Mouse (Mus musculus): ENCODE data around the gene Gm20479. TPM values are rescaled to one million over a fixed set of nuclear protein-coding genes. Genes with fewer than 3 reads are reported as not detected.

Gene Gm20479
- polyA plus RNA-seq, 1 experiment from 2014 or later: 0.46 TPM

- no peak overlapping the region for H3K9ac ChIP-seq (replicated peaks)
- H3K4me3 ChIP-seq: no peak overlapping the region
- 3% methylated on average over 29 of the region's 29 CpGs for WGBS
- no peaks in the 10 kb centered on the region; the same call in 1 of the 2 replicates for H3K36me3 ChIP-seq
- no peak overlapping the region for H3K4me2 ChIP-seq (replicated peaks)
- ATAC-seq (replicated peaks): no peak
- peaks cover 68% of the 10 kb centered on the region for H3K27me3 ChIP-seq
- H3K9me3 ChIP-seq: no peaks in the 10 kb centered on the region
- peaks cover 16% of the 10 kb centered on the region for H3K4me1 ChIP-seq
- H3K27ac ChIP-seq (replicated peaks): no peak overlapping the region
Observed at GRCm38 (mm10) chr7:27364379-27364778, 7.2 kb upstream of the Gm20479 start.

- Histone ChIP-seq H3K9ac (replicated peaks) (peak overlapping the region; percentile 53), H3K27ac (replicated peaks) (no peak overlapping the region), H3K36me3 (no peaks in the 10 kb centered on the region), H3K4me1 (peaks cover 16% of the 10 kb centered on the region), H3K9me3 (no peaks in the 10 kb centered on the region), H3K4me2 (replicated peaks) (peak overlapping the region; percentile 55), H3K27me3 (peaks cover 61% of the 10 kb centered on the region), H3K4me3 (peak overlapping the region; percentile 51)
- peak; percentile 95 for ATAC-seq (replicated peaks)
- under 1% methylated on average over 48 of the region's 52 CpGs for WGBS
Observed at GRCm38 (mm10) chr7:27361283-27361946, 4.2 kb upstream of the Gm20479 start.

- Histone ChIP-seq H3K36me3 (no peaks in the 10 kb centered on the region), H3K4me1 (peaks cover 19% of the 10 kb centered on the region), H3K9ac (replicated peaks) (no peak overlapping the region), H3K4me2 (replicated peaks) (peak overlapping the region; percentile 55), H3K27me3 (peaks cover 57% of the 10 kb centered on the region), H3K27ac (replicated peaks) (no peak overlapping the region), H3K9me3 (no peaks in the 10 kb centered on the region), H3K4me3 (no peak overlapping the region)
- WGBS: 54% methylated on average over 6 of the region's 6 CpGs
- ATAC-seq (replicated peaks): no peak
Observed at GRCm38 (mm10) chr7:27360749-27361148, 3.5 kb upstream of the Gm20479 start.

GRCm38 (mm10) chr7:27359706-27360358 is 2.6 kb upstream of the Gm20479 start:
- Histone ChIP-seq H3K36me3 (no peaks in the 10 kb centered on the region), H3K27ac (replicated peaks) (no peak overlapping the region), H3K9ac (replicated peaks) (no peak overlapping the region), H3K27me3 (peaks cover 47% of the 10 kb centered on the region), H3K4me1 (peaks cover 22% of the 10 kb centered on the region), H3K4me3 (no peak overlapping the region), H3K4me2 (replicated peaks) (no peak overlapping the region), H3K9me3 (no peaks in the 10 kb centered on the region)
- no peak for ATAC-seq (replicated peaks)
- 91% methylated on average over 9 of the region's 9 CpGs for WGBS

GRCm38 (mm10) chr7:27359162-27359561 is 1.9 kb upstream of the Gm20479 start:
- WGBS: 66% methylated on average over 2 of the region's 2 CpGs
- Histone ChIP-seq H3K4me1 (peaks cover 26% of the 10 kb centered on the region), H3K27ac (replicated peaks) (no peak overlapping the region), H3K4me2 (replicated peaks) (no peak overlapping the region), H3K9ac (replicated peaks) (no peak overlapping the region), H3K4me3 (no peak overlapping the region), H3K36me3 (no peaks in the 10 kb centered on the region), H3K27me3 (peaks cover 41% of the 10 kb centered on the region), H3K9me3 (no peaks in the 10 kb centered on the region)
- no peak for ATAC-seq (replicated peaks)

GRCm38 (mm10) chr7:27357595-27357978 is 368 bp upstream of the Gm20479 start:
- Histone ChIP-seq H3K27me3 (peaks cover 29% of the 10 kb centered on the region), H3K27ac (replicated peaks) (no peak overlapping the region), H3K4me3 (no peak overlapping the region), H3K36me3 (peaks cover 5% of the 10 kb centered on the region), H3K9me3 (no peaks in the 10 kb centered on the region), H3K4me1 (peaks cover 35% of the 10 kb centered on the region), H3K9ac (replicated peaks) (no peak overlapping the region), H3K4me2 (replicated peaks) (no peak overlapping the region)
- ATAC-seq (replicated peaks): no peak
- 24% methylated on average over 3 of the region's 3 CpGs for WGBS

GRCm38 (mm10) chr7:27356248-27356647 is 971 bp downstream of the Gm20479 start:
- WGBS: 1% methylated on average over 16 of the region's 16 CpGs
- H3K9me3 ChIP-seq: no peaks in the 10 kb centered on the region
- H3K27ac ChIP-seq (replicated peaks): 0 out of 2 replicates have a peak overlapping the region, but pooled peaks have one; percentile 85
- peaks cover 24% of the 10 kb centered on the region for H3K27me3 ChIP-seq
- H3K4me3 ChIP-seq: peak overlapping the region; percentile 82
- peak; percentile 43 for ATAC-seq (replicated peaks)
- H3K4me1 ChIP-seq: peaks cover 35% of the 10 kb centered on the region
- H3K36me3 ChIP-seq: peaks cover 15% of the 10 kb centered on the region
- peak overlapping the region; percentile 15 for H3K9ac ChIP-seq (replicated peaks)
- peak overlapping the region; percentile 52 for H3K4me2 ChIP-seq (replicated peaks)

- peak within 1 kb of the TSS; percentile 65 for H3K9ac ChIP-seq (replicated peaks)
- H3K4me2 ChIP-seq (replicated peaks): peak within 1 kb of the TSS; percentile 52
- H3K4me1 ChIP-seq: peaks cover 31% of the 10 kb centered on the region
- H3K4me3 ChIP-seq: peak within 1 kb of the TSS; percentile 82
- no peaks in the 10 kb centered on the region for H3K9me3 ChIP-seq
- peaks cover 17% of the 10 kb centered on the region for H3K36me3 ChIP-seq
- H3K27ac ChIP-seq (replicated peaks): peak within 1 kb of the TSS; percentile 85
- ATAC-seq (replicated peaks): peak; percentile 94
- peaks cover 24% of the 10 kb centered on the region for H3K27me3 ChIP-seq
- under 1% methylated on average over 34 of the region's 34 CpGs for WGBS
Observed at GRCm38 (mm10) chr7:27355745-27356240, 1.4 kb downstream of the Gm20479 start, which contains the start of gene Shkbp1. Shkbp1 (minus strand) TSS chr7:27356019.

- peaks cover 22% of the 10 kb centered on the region for H3K36me3 ChIP-seq
- peak overlapping the region; percentile 52 for H3K4me2 ChIP-seq (replicated peaks)
- no peaks in the 10 kb centered on the region for H3K9me3 ChIP-seq
- peak overlapping the region; percentile 85 for H3K27ac ChIP-seq (replicated peaks)
- peaks cover 31% of the 10 kb centered on the region for H3K4me1 ChIP-seq
- H3K9ac ChIP-seq (replicated peaks): peak overlapping the region; percentile 65
- H3K27me3 ChIP-seq: peaks cover 24% of the 10 kb centered on the region
- ATAC-seq (replicated peaks): peak; percentile 1
- 5% methylated on average over 14 of the region's 14 CpGs for WGBS
- H3K4me3 ChIP-seq: peak overlapping the region; percentile 82
Observed at GRCm38 (mm10) chr7:27355261-27355660, 2.0 kb downstream of the Gm20479 start.

GRCm38 (mm10) chr7:27354783-27355182 is 2.4 kb downstream of the Gm20479 start:
- no peak for ATAC-seq (replicated peaks)
- Histone ChIP-seq H3K4me3 (peak overlapping the region; percentile 82), H3K4me1 (peaks cover 31% of the 10 kb centered on the region), H3K36me3 (peaks cover 25% of the 10 kb centered on the region), H3K4me2 (replicated peaks) (peak overlapping the region; percentile 52), H3K9me3 (no peaks in the 10 kb centered on the region), H3K27me3 (peaks cover 24% of the 10 kb centered on the region), H3K27ac (replicated peaks) (no peak overlapping the region), H3K9ac (replicated peaks) (peak overlapping the region; percentile 65)
- WGBS: 66% methylated on average over 4 of the region's 4 CpGs

GRCm38 (mm10) chr7:27354144-27354543 is 3.1 kb downstream of the Gm20479 start:
- H3K4me1 ChIP-seq: peaks cover 31% of the 10 kb centered on the region
- H3K4me3 ChIP-seq: peak overlapping the region; percentile 82
- H3K9me3 ChIP-seq: no peaks in the 10 kb centered on the region
- H3K36me3 ChIP-seq: peaks cover 29% of the 10 kb centered on the region
- H3K27me3 ChIP-seq: peaks cover 24% of the 10 kb centered on the region
- 27% methylated on average over 6 of the region's 6 CpGs for WGBS
- ATAC-seq (replicated peaks): peak; percentile 38; the same call in 1 of the 2 replicates
- peak overlapping the region; percentile 52 for H3K4me2 ChIP-seq (replicated peaks)
- peak overlapping the region; percentile 65 for H3K9ac ChIP-seq (replicated peaks)
- H3K27ac ChIP-seq (replicated peaks): no peak overlapping the region

- 30% methylated on average over 6 of the region's 6 CpGs for WGBS
- ATAC-seq (replicated peaks): no peak
- H3K4me2 ChIP-seq (replicated peaks): no peak overlapping the region
- no peaks in the 10 kb centered on the region for H3K27me3 ChIP-seq
- no peaks in the 10 kb centered on the region for H3K4me1 ChIP-seq
- H3K27ac ChIP-seq (replicated peaks): no peak overlapping the region
- H3K36me3 ChIP-seq: peaks cover 82% of the 10 kb centered on the region
- no peaks in the 10 kb centered on the region for H3K9me3 ChIP-seq
- no peak overlapping the region for H3K9ac ChIP-seq (replicated peaks)
- no peak overlapping the region for H3K4me3 ChIP-seq
Observed at GRCm38 (mm10) chr7:27345444-27345843, 11.8 kb downstream of the Gm20479 start.

Measured in forebrain, embryonic 15.5 days (tissue).